Mouse (Mus musculus) left cerebral cortex, postnatal 4 days (tissue): ENCODE data around the gene Pgam1. TPM values are rescaled to one million over a fixed set of nuclear protein-coding genes. Genes with fewer than 3 reads are reported as not detected.
"Not testable (repeated sequence)": the region's sequence is repeated elsewhere in the genome, so short reads cannot be mapped to it uniquely, and the experiment has no call there.

Experiments used
- DNase-seq: peaks from one replicate; pipeline ENCODE4 v3.0.0-alpha.2; 2022
- intact Hi-C: fragments of 180-260 bp; cut with DNase I; formaldehyde crosslinking; loops from one replicate; pipeline ENCODE4 v1.15.1; 2025
- total RNA-seq, 2 experiments: library from RNA; stranded (reverse); gene quantifications; 2 replicates each; pipeline ENCODE4 v1.2.3; 2021

Pgam1 gene
- total RNA-seq, 2 experiments from 2014 or later: 288 to 313 TPM

GRCm38 (mm10) chr19:41908736-41909135 lies 3.0 kb upstream of the Pgam1 start:
- no peak for DNase-seq
- intact Hi-C loops: no loop called here

- intact Hi-C loops: no loop called here
Measured at GRCm38 (mm10) chr19:41910396-41910795, 1.3 kb upstream of the Pgam1 start.

DNA sequence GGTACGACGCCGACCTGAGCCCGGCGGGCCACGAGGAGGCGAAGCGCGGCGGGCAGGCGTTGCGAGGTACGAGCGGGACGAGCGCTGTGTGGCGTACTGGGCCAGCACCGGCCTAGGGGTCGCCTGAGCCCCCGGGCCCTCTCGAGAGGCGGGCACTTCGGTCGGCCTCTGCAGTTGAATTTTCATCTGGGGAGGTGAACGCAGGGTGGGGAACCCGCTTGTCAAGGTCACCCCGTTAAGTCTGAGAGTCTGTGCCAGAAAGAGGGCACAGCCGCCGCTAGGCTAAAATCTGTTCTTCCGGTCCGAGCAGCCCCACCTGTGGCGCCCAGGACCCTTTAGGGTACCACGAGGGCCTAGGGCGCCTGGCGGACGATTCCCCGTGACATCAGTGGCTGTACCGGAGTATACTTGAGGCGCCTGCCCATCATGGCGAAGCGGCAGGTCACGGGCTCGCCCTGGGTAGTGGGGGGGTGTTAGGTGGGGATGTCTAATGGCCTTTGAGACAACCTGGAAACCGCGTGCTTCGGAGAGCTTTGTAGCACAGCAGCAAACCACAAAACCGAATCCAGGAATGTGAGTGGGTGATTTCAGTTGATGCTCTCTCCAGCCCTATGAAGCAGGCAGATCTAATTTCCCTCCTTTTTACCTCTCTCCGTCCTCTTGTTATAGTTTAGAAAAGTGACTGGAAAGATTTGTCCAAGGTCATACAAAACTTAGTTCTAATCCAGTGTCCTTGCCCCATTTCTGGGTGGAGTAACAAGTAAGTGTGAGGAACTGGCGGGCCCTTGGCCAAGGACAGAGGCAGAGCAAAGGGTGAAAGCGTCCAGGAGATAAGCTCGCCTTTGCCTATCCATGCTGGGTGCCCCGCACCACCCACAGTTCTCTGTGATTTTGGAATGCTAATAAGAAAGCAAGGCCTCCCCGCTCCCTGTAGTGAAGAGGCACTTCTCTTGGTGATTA lies 678 bp downstream of the Pgam1 start:
- intact Hi-C loops: no loop called here
- peak; percentile 43 for DNase-seq

More at GRCm38 (mm10) chr19:41910396-41910795, 1.3 kb upstream of the Pgam1 start:
- no peak for DNase-seq

DNA sequence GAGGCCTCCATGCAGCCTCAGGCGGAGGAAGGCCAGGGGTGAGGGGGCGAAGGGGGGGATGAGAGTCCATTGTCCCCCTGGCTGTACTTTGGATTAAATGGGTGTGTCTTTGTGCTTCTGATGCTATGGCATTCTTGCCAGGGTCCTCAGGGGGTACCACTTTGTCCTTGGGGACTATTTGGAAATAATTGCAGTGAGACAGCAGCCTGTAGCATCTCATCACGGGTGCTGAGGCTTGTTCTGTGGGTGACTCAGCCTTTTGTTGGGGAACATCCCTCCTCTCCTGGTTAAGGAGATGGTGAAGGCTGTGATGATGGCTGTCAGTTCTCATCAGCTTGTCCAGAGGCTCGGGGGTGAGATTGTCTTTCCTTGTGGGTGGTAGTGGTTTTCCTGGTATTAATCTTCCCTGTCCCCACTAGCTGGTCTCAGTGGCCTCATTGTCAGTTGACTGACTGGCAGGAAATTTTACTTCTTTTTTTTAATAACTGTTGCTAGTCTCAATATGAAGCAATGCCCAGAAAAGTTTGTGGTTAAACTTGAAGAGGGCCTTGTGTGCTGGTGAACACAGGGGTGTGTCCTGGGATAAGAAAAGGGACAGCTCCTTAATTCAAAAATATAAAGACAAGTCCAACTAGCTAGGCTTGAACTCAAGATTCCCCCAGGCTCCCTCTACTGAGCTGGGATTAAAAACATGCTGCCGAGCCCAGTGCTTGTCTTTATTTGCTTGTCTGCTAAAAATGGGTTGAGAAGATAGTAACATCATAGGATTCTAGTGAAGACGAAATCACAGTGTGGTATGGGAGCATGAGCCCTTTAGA lies 2.3 kb downstream of the Pgam1 start:
- DNase-seq: no peak
- intact Hi-C loops: no loop called here

DNA sequence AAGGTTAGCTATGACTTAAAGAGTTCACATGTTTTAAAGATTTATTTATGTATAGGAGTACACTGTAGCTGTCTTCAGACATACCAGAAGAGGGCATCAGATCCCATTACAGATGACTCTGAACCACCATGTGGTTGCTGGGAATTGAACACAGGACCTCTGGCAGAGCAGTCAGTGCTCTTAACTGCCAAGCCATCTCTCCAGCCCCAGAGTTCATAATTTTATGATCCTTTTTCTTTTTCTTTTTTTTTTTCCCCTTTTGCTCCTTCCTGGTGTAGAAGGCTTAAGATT lies 2.8 kb downstream of the Pgam1 start:
- intact Hi-C loops, DNase-seq: not testable (repeated sequence)

DNA sequence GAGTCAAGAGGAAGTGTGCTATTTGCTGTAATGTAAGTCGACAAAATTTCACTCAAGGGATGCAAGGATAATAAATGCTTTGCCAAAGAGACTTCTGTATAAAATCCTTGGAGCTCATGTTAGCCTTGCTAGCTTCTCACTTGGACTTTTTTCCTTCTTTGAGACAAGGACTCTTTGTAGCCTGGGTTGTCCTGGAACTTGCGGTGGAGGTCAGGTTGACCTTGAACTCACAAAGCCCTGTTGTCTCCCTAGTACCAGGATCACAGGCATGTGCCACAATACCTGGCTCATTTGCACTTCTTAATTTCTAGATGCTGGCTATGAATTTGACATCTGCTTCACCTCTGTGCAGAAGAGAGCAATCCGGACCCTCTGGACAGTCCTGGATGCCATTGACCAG lies 3.6 kb downstream of the Pgam1 start:
- intact Hi-C loops: no loop called here
- no peak for DNase-seq

GRCm38 (mm10) chr19:41916853-41917252 lies 5.1 kb downstream of the Pgam1 start:
- intact Hi-C loops: no loop called here
- no peak for DNase-seq

- no peak for DNase-seq
- intact Hi-C loops: no loop called here
Measured at GRCm38 (mm10) chr19:41919471-41919870, 7.7 kb downstream of the Pgam1 start.

DNA sequence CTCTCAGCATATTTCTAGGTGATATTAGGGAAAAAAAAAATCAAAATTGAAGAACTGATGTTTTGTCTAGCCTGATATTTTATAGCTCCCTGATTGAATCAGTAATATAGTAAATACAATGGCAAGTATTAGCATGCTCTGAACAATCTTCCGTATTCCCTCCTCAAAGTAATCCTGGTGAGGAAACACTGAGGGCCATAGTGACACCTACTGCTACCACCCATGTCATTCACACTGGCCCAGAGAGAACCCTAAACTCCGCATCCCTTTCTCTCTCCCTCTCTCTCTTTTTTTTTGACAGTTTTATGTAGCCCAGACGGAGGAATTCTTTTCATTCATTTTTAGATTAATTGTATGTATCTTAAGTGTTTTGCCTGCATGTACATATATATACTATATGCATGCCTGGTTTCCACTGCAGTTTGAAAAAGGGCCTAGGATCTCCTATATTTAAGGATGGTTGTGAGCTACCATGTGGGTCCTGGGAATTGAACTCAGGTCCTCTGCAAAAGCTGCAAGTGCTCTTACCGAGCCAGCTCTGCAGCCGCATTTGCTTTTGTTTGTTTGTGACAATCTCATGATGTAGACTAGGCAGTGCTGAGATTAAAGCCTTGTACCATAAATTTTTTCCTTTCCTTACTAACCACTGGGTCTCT lies 8.8 kb downstream of the Pgam1 start:
- no peak for DNase-seq
- intact Hi-C loops: no loop called here

GRCm38 (mm10) chr19:41932686-41933085 lies 21.0 kb downstream of the Pgam1 start:
- no peak for DNase-seq
- intact Hi-C loops: no loop called here

DNA sequence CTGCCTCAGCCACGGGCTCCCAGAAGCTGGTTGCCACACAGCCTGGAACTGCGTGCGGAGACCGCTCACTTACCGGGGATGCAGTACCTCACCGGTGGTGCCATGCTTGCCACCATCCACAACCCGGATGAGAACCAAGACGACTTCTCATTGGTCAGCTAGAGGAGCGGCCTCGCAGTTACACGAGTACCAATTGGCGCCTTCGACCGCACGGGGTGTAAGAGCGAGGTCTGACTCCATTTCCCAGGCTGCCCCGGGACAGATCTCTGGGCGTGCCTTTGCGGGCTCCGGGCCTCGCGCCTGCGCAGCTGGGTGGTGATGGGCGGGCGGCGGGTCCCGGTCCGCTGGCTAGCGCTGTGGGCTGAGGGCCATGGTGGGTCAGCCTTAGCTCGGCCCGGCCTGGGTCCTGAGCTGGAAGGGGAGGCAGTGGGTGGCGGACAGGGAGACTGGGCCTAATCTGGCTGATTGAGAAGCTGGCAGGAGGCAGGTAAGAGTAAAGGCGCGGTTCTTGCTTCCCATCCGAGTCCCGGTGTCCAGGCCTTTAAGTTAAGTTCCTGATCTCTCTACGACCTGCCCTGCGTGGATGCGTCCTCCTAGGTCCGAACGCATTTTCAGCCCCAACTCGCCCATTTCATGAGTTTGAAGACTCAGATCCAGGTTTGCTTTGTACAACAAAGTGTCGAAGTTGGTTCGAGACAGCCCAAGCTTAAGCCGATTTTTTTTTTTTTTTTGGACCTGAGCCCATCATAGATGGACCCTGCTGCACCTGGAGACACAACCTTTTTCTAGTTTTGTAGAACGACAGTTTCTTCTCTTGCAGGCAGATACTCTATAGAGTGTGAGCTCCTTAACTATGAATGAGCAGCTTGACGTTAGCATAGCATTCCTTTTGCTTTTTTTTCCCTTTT lies 21.7 kb downstream of the Pgam1 start, which contains the start of the genes Exosc1 and Zdhhc16:
Exosc1 (minus strand) TSS at position 245 of the 908 bp plus-strand sequence.
Zdhhc16 (plus strand) TSS at position 302 of the 908 bp plus-strand sequence.
- intact Hi-C loops: no loop called here
- DNase-seq: peak; percentile 98

DNA sequence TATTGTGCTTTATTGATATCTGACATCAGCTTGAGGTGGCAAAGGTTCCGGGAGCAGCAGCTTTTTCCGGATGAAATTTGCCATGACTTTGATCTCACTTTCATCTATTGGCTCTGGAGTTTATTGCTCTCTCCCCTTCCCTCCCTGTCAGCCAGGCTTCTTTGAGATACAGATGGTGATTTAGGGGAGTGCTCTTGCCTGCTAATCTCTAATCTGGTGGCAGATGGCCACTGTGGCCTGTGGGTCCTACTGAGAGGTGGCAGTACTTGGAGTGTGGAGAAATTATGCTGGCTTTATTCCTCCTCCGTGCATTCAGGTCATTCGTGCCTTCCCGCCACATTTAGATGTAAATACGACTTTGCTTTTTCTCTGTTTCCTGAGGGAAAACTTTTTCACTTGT lies 22.4 kb downstream of the Pgam1 start:
- intact Hi-C loops: no loop called here
- DNase-seq: peak; percentile 26

GRCm38 (mm10) chr19:41935921-41936320 lies 24.2 kb downstream of the Pgam1 start:
- DNase-seq: no peak
- intact Hi-C loops: no loop called here

DNA sequence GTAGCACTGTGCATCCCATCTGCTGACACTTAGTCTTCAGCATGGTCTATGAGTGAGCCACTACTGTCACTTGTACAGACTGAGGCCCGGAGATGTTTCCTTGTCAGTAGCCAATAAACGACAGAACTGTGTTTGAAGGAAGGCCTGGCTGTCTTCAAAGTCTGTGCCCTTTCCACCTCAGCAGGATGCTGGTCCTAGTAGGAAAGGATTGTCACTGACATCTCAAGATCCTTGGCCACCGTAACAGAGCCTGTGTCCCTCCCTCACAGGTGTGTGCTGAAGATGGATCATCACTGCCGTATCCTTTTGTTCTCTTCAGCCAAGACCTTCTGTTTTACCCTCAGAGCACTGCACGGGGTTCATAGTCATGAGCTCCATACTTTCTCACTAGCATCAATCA lies 26.8 kb downstream of the Pgam1 start:
- no peak for DNase-seq
- intact Hi-C loops: no loop called here

GRCm38 (mm10) chr19:41943841-41944240 lies 32.1 kb downstream of the Pgam1 start:
- no peak for DNase-seq
- intact Hi-C loops: no loop called here

GRCm38 (mm10) chr19:41952287-41952686 lies 40.6 kb downstream of the Pgam1 start:
- intact Hi-C loops: no loop called here
- DNase-seq: no peak

DNA sequence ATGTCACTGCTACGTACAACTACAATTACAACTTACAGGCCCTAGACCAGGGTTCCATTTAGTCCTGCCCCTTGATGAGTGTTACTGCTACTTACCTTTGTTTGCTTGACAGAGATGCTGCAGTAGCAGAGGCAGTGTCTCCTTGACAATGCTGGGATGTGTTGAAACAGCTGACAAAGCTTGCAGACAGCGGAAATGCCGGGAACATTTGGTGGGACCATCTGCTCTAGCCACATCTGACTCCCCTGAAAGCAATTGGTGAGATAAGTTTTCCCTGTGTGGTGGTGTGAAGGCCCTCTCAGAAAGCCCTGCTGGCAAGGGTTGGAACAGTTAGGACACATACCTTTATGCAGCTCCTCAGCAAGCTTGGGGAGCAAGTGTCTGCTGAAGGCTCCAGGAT lies 41.9 kb downstream of the Pgam1 start:
- DNase-seq: no peak
- intact Hi-C loops: no loop called here
